Mouse (Mus musculus) kidney, adult 8-10 months (tissue): ENCODE results near the gene Olfr1431.
"Not testable (repeated sequence)": the region's sequence is repeated elsewhere in the genome, so short reads cannot be mapped to it uniquely, and the experiment has no call there.

Experiments
- DNase-seq, 2 experiments: peaks; one replicate each; pipeline ENCODE4 v3.0.0; 2022

The Olfr1431 gene

DNA sequence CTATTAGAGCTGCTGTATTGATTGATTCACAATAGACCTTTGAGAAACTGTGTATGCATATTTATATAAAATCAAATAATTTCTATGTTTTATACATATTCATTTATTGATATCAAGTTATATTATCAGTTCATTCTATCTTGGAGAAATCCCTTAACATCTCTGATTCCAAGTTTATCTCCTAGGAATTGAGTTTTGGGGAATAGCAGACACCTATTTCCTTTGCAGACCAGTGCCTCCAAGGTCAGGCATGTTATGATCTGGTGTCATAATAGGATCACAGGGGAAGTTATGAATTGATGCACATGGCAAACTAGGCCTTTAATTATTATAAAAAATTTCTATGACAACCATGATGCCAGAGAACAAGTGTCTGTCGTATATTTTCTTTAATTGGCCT is at the start of gene Olfr1431:
Gene Olfr1431, plus strand, starts transcription at position 301 of the 400 bp plus-strand sequence.
- DNase-seq = no peak

DNA sequence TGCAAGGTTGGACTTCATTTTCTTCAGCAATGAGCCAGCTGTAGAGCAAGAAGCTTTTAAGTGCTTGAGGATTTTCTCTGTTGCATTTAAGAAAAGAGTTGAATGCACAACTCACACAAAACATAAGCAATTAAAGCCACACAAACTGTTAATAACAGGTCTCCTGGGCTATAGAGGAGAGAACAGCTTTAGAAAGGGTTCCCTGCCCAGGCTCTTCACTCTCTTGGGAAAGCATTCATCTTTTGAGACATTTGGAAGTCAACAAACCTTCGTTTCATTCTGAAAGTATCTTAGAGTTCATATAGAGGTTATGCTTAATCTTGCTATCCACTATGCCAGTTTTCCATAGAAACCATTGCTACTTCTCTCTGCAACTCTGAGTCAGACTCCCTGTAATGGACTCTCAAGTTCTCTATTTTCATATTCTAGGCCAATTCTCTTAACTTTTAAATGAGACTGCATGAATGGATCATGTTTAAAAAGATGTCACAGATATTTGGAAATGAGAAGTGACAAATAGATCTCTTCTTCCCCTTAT is 30.3 kb upstream of the Olfr1431 start, which contains the start of gene Olfr1555-ps1:
Gene Olfr1555-ps1, minus strand, starts transcription at position 51 of the 538 bp plus-strand sequence.
- not testable (repeated sequence) for DNase-seq

DNA sequence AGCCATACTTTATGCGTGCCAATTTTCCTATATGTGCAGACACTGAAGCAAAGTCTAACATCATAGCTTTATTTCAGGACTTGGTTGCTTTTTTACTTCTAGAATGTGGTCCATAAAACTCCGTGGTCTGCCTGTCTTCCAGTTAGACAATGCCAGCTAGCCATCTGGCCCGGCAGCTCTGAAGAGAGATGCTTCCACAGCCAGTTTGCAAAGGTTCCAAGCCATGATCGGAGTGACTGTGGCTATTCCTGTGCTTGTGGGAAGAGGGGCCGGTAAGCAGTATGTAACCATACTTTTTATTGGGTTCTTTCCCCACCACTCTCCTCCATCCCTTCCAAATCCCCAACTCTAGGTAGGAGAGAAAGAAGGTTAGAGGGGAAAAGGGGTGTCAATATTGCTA is 25.0 kb upstream of the Olfr1431 start:
- not testable (repeated sequence) for DNase-seq

DNA sequence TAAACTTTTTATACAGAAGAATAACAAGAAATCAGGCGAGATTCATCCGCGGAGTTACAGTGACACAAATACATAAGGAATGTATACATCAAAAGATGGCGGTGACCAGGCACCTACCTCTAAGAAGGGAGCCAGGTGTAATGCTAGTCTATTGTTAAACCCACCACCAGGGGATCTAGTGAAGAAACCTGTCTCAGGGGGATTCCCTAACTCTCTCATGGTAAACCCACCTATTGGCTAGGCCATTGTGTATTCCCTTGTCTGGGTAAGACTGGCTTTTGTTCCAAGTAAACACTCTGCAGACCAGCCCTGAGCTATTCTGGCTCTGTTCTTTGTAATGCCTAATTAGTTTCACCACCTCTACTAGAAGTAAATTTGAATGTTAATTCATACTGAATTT is 1.4 kb upstream of the Olfr1431 start:
- DNase-seq = not testable (repeated sequence)

DNA sequence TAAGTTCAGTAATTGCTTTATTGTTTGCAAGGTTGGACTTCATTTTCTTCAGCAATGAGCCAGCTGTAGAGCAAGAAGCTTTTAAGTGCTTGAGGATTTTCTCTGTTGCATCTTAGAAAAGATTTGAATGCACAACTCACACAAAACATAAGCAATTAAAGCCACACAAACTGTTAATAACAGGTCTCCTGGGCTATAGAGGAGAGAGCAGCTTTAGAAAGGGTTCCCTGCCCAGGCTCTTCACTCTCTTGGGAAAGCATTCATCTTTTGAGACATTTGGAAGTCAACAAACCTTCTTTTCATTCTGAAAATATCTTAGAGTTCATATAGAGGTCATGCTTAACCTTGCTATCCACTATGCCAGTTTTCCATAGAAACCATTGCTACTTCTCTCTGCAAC is 32.1 kb downstream of the Olfr1431 start, which contains the start of gene Olfr1432:
Gene Olfr1432, minus strand, starts transcription at position 101 of the 400 bp plus-strand sequence.
- not testable (repeated sequence) for DNase-seq

DNA sequence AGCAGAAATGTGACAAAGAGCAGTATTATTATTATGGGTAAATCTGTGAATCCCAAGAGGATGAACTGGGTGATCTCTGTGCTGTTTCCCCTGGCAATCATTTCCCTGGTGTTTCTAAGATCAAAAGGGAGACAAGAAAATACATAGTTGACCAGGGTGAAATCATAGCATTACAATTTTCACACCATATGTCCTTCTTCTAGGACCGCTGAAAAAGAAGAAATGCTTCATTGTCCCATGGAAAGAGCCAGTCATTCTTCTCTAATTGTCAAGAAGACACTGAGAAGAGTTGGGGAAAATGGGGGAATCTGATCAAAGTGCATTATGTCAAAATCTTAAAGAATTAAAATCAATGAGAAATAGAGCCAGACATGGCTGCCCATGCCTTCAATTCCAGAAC is 41.1 kb downstream of the Olfr1431 start, which contains the start of gene Olfr262:
Gene Olfr262, minus strand, starts transcription at position 101 of the 400 bp plus-strand sequence.
- DNase-seq = no peak

DNA sequence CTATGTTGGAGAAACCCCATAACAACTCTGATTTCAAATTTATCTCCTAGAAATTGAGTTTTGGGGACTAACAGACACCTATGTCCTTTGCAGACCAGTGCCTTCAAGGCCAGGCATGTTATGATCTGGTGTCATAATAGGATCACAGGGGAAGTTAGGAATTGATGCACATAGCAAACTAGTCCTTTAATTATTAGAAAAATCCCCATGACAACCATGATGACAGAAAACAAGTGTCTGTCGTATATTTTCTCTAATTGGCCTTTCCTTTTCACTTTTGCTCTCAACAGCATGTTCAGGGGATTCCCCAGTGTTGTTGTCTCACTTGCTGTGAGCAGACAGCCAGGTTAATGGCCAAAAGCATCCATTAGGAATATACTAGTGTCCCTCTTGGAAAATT is 60.3 kb downstream of the Olfr1431 start, which contains the start of gene Olfr235:
Gene Olfr235, plus strand, starts transcription at position 301 of the 400 bp plus-strand sequence.
- no peak for DNase-seq
